Mouse (Mus musculus) adrenal gland, postnatal 14 days (tissue): ENCODE results near the gene 2310039H08Rik. TPM values are rescaled to one million over a fixed set of nuclear protein-coding genes. Genes with fewer than 3 reads are reported as not detected.
A peak's percentile ranks its signal among the peaks of the same experiment; 100 is the strongest.
"Not testable (repeated sequence)": the region's sequence is repeated elsewhere in the genome, so short reads cannot be mapped to it uniquely, and the experiment has no call there.

Experiments used
- DNase-seq: peaks from one replicate; pipeline ENCODE4 v3.0.0; 2021; ENCODE audit warnings: mixed read lengths
- total RNA-seq: library from RNA; stranded (reverse); gene quantifications from 2 replicates; pipeline ENCODE4 v1.2.3, GENCODE M21; 2021

2310039H08Rik gene
- total RNA-seq, 1 experiment from 2014 or later: 66.5 TPM

GRCm38 (mm10) chr17:46758753-46759152 lies 13.7 kb upstream of the 2310039H08Rik start:
- no peak for DNase-seq

DNA sequence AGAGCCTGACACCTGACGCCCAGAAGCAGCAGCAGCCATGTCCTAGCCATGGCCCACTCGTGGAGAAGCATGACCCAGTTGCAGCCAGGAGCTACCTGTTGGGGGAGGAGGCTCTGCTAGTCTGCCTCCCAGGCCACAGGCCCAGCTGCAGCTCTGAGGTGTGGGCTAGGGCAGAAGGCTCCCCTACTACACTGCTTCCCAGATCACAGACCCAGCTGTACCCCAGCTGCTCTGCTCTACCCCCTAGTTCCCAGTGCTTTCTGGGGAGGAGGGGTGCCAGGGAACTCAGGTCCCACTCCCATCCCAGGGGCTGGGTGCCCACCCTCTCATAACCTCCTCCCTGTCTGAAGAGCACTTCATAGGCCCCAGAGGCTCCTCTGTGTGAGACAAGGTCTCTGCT lies 8.9 kb upstream of the 2310039H08Rik start, which contains the start of gene Ptcra:
Gene Ptcra (minus strand): TSS at position 169 of the 400 bp plus-strand sequence.
- DNase-seq: no peak

GRCm38 (mm10) chr17:46764916-46765315 lies 7.5 kb upstream of the 2310039H08Rik start:
- not testable (repeated sequence) for DNase-seq

GRCm38 (mm10) chr17:46767868-46768267 lies 4.6 kb upstream of the 2310039H08Rik start:
- no peak for DNase-seq

DNA sequence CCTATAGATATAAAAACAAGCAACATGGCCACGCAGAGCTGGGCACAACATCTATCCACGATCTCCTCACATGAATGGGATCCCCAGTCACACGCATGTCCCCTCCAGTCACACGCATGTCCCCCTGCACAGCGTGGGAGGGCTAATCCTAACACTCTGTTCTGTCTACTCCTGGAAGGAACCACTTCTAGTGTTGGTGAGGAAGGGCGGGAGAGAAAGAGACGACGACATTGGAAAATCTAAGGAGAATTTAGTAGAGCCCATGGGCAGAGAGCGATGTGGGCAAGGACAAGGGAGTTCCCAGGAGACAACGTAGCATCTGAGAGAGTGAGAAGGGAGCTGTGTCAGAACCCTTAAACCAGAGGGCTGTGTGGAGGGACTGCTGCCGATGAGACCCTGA lies 1.9 kb upstream of the 2310039H08Rik start:
- DNase-seq: no peak

- no peak for DNase-seq
Observed at GRCm38 (mm10) chr17:46771025-46771424, 1.4 kb upstream of the 2310039H08Rik start.

- DNase-seq: no peak
Observed at GRCm38 (mm10) chr17:46771616-46772015, 819 bp upstream of the 2310039H08Rik start.

- no peak for DNase-seq
Observed at GRCm38 (mm10) chr17:46772038-46772403, 414 bp upstream of the 2310039H08Rik start.

DNA sequence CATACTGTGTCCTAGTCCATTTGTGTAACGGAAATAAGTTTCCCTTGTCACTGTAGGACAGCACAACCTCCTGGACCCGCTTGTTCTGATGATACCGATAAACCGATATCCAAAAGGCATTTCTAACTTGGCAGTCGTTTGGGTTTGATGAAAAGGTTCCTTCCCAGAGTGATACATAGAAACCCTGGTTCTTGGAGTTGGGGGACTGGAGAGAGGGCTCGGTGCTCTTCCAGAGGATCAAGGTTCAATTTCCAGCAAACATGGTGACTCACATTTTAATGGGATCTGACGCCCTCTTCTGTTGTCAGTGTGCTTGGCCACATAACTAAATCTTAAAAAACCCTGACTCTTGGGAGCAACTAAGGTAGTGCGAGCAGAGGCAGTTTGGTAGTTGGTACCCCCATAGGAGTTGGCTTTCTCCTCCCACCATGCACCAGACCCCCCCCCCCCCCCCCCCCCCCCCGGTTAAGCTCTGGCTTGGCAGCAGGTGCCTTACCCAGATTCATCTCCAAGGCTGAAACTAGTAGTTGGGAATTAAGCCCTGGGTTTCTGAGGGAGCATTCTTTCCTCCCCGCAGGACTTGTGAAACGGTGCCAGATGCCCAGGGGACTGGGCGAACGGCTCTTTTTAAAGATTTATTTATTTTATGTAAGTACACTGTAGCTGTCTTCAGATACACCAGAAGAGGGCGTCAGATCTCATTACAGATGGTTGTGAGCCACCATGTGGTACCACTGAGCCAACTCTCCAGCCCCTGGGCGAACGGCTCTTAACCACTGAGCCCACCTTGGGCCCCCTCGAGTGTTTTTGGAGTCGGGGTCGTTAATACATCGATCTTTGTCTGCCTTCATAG lies 1.1 kb downstream of the 2310039H08Rik start:
- DNase-seq: peak; percentile 55

DNA sequence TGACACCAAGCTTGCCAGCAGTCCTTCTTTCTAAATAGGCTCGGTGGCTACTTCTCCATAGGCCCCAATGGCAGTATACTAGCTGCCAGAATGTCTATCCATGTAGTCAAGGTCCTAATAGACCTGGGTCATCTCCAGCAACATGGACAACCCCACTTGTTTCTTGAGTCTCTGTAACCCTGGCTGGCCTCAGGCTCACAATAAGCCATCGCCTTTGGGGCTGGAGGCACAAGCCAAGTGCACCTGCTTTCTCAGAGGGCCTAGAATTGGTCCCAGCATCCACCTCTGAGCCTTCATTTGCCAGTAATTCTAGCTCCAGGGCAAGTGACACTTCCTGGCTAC lies 1.7 kb downstream of the 2310039H08Rik start:
- DNase-seq: peak; percentile 19

- no peak for DNase-seq
Observed at GRCm38 (mm10) chr17:46775070-46775469, 2.6 kb downstream of the 2310039H08Rik start.

GRCm38 (mm10) chr17:46776087-46776486 lies 3.7 kb downstream of the 2310039H08Rik start:
- DNase-seq: no peak

- DNase-seq: no peak
Observed at GRCm38 (mm10) chr17:46781876-46782275, 9.4 kb downstream of the 2310039H08Rik start.

GRCm38 (mm10) chr17:46782341-46783221 lies 10.1 kb downstream of the 2310039H08Rik start, which contains the start of gene Rpl7l1:
Rpl7l1 (minus strand) TSS chr17:46782672.
- peak; percentile 95 for DNase-seq

DNA sequence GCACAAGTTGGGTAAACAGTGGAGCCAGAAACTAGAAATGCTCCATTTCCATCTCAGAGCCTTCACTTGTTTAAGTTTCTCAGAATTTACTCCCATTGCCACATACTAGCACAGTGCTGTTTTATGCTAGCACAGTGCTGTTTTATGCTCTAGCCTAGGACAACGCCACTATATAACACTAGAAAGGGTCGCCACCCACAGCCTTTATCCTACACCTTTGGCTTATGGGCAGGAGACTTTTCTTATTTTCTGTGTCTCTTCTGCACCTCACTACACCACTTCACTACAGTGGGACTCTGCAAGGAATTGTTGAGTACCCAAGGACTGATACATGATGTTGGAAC lies 10.8 kb downstream of the 2310039H08Rik start:
- DNase-seq: no peak

DNA sequence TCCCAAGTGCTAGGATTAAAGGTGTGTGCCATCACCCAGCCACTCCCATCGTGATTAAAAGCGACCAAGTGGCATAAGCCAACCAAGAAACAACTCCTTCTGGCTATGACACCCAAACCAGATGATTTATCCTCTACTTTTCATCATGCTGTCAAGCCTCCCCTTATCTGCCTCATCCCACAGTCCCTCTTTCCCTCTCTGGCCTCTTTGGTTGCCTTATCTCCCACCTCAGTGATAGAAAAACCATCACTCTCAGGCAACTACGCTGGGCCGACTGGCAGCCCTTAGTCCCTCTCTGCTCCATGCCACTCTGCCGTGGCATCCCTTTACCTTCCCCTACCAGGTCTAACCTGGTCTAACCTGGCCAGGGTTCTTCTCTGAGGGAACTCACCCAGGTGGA lies 14.5 kb downstream of the 2310039H08Rik start:
- DNase-seq: no peak

DNA sequence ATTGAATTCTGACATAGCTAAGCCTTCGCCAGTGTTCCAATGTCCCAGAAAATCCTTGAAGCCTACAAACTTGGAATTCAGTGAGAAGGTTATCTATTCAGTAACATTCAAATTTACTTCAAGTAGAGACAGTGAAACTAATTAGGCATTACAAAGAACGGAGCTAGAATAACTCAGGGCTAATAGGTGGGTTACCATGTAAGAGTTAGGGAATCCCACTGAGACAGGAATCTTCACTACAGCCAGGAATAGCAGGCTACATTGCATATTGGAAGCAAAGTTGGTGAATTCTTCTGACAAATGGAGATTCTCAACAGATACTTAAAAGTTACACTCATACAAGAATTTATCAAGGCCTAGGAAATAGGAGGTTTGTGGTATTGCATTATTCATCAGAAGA lies 15.5 kb downstream of the 2310039H08Rik start:
- not testable (repeated sequence) for DNase-seq

DNA sequence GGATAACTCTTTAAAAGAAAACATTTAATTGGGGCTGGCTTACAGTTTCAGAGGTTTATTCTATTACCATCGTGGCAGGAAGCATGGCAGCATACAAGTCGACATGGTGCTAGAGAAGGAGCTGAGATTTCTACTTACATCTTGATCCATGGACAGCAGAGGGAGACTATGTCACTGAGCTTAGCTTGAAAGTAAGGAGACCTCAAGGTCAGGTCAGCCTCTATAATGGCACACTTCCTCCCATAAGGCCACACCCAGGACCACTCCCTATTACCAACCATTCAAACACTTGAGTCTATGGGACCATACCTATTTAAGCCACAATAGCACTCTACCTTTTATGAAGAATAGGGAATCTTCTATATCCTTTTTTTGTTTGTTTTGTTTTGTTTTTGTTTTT lies 20.5 kb downstream of the 2310039H08Rik start:
- DNase-seq: no peak

DNA sequence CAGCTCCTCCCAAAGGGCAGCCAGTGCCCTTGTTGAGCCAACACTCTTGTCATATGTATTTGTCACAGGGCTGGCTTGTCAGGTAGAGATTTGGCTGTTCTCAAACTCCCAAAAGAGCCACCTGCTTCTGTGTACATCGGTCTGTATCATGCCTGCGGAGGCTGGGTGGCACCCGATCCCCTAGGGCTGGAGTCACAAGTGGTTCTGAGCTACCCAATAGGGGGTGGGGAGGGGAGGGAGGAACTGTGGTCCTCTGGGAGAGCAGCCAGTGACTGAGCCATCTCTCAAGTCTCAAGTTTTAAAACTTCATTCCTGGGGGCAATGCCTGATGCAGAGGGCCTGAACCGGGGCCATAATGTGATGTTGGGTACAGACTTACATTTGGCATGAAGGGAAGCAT lies 24.3 kb downstream of the 2310039H08Rik start:
- no peak for DNase-seq

DNA sequence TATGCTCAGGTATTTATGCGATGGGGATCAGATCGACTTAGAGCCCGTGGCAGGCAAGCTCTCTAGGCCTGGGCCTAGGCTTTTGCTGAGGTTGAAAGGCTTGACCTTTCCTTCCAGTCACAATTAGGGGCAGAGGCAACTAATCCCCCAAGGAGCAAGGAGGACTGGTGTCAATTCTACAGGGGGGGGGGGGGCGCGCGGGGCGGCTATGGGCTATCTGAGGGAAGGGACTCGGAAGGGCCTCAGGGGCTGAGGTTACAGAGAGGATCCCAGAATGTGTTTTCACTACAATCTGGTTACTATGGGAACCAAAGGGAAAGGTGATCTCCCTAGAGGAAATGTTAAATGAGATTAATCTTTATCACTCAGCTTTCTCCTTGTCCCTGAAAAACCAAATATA lies 25.0 kb downstream of the 2310039H08Rik start:
- no peak for DNase-seq

DNA sequence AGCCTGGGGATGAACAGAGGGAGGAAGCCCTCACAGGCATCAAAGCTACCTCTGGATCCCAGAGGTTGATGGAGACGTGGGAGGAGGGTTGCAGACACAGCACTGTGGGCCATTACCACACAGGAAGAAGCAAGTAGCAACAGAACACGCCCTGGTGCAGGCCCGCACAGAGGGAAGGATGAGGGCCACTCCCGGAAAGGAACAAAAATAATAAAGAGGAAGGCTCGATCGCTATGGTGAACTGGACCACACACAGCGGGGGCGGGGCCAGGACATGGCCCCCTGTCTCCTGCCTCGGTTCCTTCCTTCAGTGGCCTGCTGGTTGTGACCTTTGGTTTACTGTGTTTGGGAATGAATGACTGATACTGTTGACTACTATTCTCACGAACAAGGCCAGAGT lies 27.2 kb downstream of the 2310039H08Rik start:
- DNase-seq: no peak

GRCm38 (mm10) chr17:46801761-46802160 lies 29.3 kb downstream of the 2310039H08Rik start:
- DNase-seq: no peak

DNA sequence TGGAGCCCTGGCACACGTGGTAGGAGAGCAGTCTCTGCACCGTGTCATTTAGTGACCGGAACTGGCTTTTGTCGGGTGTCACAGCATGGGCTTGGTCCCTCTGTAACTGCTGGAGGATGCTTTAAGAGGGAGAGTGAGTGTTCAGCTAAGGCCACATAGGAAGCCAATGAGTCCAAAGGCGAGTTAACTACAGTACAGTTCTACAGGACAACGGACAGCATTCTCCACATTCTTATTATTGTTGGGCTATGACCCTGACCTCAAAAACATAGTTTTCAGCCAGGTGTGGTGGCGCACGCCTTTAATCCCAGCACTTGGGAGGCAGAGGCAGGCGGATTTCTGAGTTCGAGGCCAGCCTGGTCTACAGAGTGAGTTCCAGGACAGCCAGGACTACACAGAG lies 35.9 kb downstream of the 2310039H08Rik start:
- no peak for DNase-seq
